Mouse (Mus musculus): ENCODE data around the gene Cdip1. TPM values are rescaled to one million over a fixed set of nuclear protein-coding genes. Genes with fewer than 3 reads are reported as not detected.
A peak's percentile ranks its signal among the peaks of the same experiment; 100 is the strongest.
"Not testable (repeated sequence)": the region's sequence is repeated elsewhere in the genome, so short reads cannot be mapped to it uniquely, and the experiment has no call there.

Gene Cdip1
- polyA plus RNA-seq (2015; fragmentation: Nextera tagmentation; extraction: Ambion mirVana) = 20.9 and 24.5 TPM in 2 replicates

GRCm38 (mm10) chr16:4789810-4790559 is at the start of gene Cdip1:
Cdip1 (minus strand) TSS chr16:4790292.
- WGBS (ENCODE audit: insufficient replicate concordance) = under 1% methylated on average over 51 of the region's 51 CpGs

GRCm38 (mm10) chr16:4839552-4839951 is 49.5 kb upstream of the Cdip1 start:
- no peak overlapping the region for H3K4me3 ChIP-seq (replicated peaks)

More at GRCm38 (mm10) chr16:4789810-4790559, at the start of gene Cdip1:
- peaks cover 27% of the 10 kb centered on the region for H3K4me1 ChIP-seq (replicated peaks)
- no peaks in the 10 kb centered on the region for H3K36me3 ChIP-seq (replicated peaks)
- peak; percentile 96 for ATAC-seq (ENCODE audit: insufficient read depth)
- no peaks in the 10 kb centered on the region for H3K27me3 ChIP-seq
- peak within 1 kb of the TSS; percentile 84 for H3K4me3 ChIP-seq (replicated peaks)
- H3K27ac ChIP-seq (replicated peaks) = peak within 1 kb of the TSS; percentile 83
- H3K9me3 ChIP-seq (replicated peaks) = no peaks in the 10 kb centered on the region
- H3K4me2 ChIP-seq = peak within 1 kb of the TSS; percentile 95
- peak within 1 kb of the TSS; percentile 75 for H3K9ac ChIP-seq

GRCm38 (mm10) chr16:4837631-4838030 is 47.5 kb upstream of the Cdip1 start:
- no peak overlapping the region for H3K4me2 ChIP-seq
- H3K27me3 ChIP-seq = no peaks in the 10 kb centered on the region
- no peaks in the 10 kb centered on the region for H3K4me1 ChIP-seq (replicated peaks)
- 63% methylated on average over 3 of the region's 3 CpGs for WGBS (ENCODE audit: insufficient replicate concordance)
- H3K27ac ChIP-seq (replicated peaks) = no peak overlapping the region
- no peak overlapping the region for H3K9ac ChIP-seq
- ATAC-seq (ENCODE audit: insufficient read depth) = no peak
- H3K9me3 ChIP-seq (replicated peaks) = no peaks in the 10 kb centered on the region
- H3K4me3 ChIP-seq (replicated peaks) = no peak overlapping the region
- no peaks in the 10 kb centered on the region for H3K36me3 ChIP-seq (replicated peaks)

More at GRCm38 (mm10) chr16:4839552-4839951, 49.5 kb upstream of the Cdip1 start:
- H3K27ac ChIP-seq (replicated peaks) = no peak overlapping the region
- 38% methylated on average over 3 of the region's 3 CpGs for WGBS (ENCODE audit: insufficient replicate concordance)
- H3K9ac ChIP-seq = no peak overlapping the region
- no peaks in the 10 kb centered on the region for H3K9me3 ChIP-seq (replicated peaks)
- H3K4me1 ChIP-seq (replicated peaks) = no peaks in the 10 kb centered on the region
- no peak for ATAC-seq (ENCODE audit: insufficient read depth)
- no peaks in the 10 kb centered on the region for H3K27me3 ChIP-seq
- no peak overlapping the region for H3K4me2 ChIP-seq
- H3K36me3 ChIP-seq (replicated peaks) = no peaks in the 10 kb centered on the region

GRCm38 (mm10) chr16:4835191-4835590 is 45.1 kb upstream of the Cdip1 start, which contains the start of gene 4930562C15Rik:
4930562C15Rik (plus strand) TSS chr16:4835416.
- Histone ChIP-seq H3K36me3 (replicated peaks) (no peaks in the 10 kb centered on the region), H3K4me1 (replicated peaks) (peaks cover 13% of the 10 kb centered on the region), H3K4me2 (no peak within 1 kb of the TSS), H3K9ac (no peak within 1 kb of the TSS), H3K9me3 (replicated peaks) (no peaks in the 10 kb centered on the region), H3K27ac (replicated peaks) (no peak within 1 kb of the TSS), H3K4me3 (replicated peaks) (no peak within 1 kb of the TSS), H3K27me3 (no peaks in the 10 kb centered on the region)
- no peak for ATAC-seq (ENCODE audit: insufficient read depth)
- WGBS (ENCODE audit: insufficient replicate concordance) = 69% methylated on average over 3 of the region's 3 CpGs

- Histone ChIP-seq H3K4me1 (replicated peaks) (peaks cover 16% of the 10 kb centered on the region), H3K9me3 (replicated peaks) (no peaks in the 10 kb centered on the region), H3K27ac (replicated peaks) (no peak overlapping the region), H3K36me3 (replicated peaks) (no peaks in the 10 kb centered on the region), H3K4me2 (no peak overlapping the region), H3K4me3 (replicated peaks) (no peak overlapping the region), H3K27me3 (no peaks in the 10 kb centered on the region), H3K9ac (no peak overlapping the region)
- no peak for ATAC-seq (ENCODE audit: insufficient read depth)
- WGBS (ENCODE audit: insufficient replicate concordance) = 51% methylated on average over 2 of the region's 2 CpGs
Measured at GRCm38 (mm10) chr16:4833858-4834257, 43.8 kb upstream of the Cdip1 start.

GRCm38 (mm10) chr16:4831650-4832419 is 41.7 kb upstream of the Cdip1 start:
- no peak overlapping the region for H3K27ac ChIP-seq (replicated peaks)
- H3K27me3 ChIP-seq = no peaks in the 10 kb centered on the region
- H3K36me3 ChIP-seq (replicated peaks) = no peaks in the 10 kb centered on the region
- H3K4me1 ChIP-seq (replicated peaks) = peaks cover 19% of the 10 kb centered on the region
- H3K9ac ChIP-seq = no peak overlapping the region
- peak; percentile 52 for ATAC-seq (ENCODE audit: insufficient read depth)
- no peak overlapping the region for H3K4me3 ChIP-seq (replicated peaks)
- 41% methylated on average over 15 of the region's 15 CpGs for WGBS (ENCODE audit: insufficient replicate concordance)
- H3K9me3 ChIP-seq (replicated peaks) = no peaks in the 10 kb centered on the region
- H3K4me2 ChIP-seq = peak overlapping the region; percentile 19; the same call in 1 of the 2 replicates

- H3K4me3 ChIP-seq (replicated peaks) = no peak overlapping the region
- H3K4me1 ChIP-seq (replicated peaks) = peaks cover 19% of the 10 kb centered on the region
- no peaks in the 10 kb centered on the region for H3K9me3 ChIP-seq (replicated peaks)
- no peak overlapping the region for H3K9ac ChIP-seq
- H3K36me3 ChIP-seq (replicated peaks) = no peaks in the 10 kb centered on the region
- no peak overlapping the region for H3K4me2 ChIP-seq
- WGBS (ENCODE audit: insufficient replicate concordance) = 58% methylated on average over 6 of the region's 6 CpGs
- peak; percentile 67 for ATAC-seq (ENCODE audit: insufficient read depth)
- peak overlapping the region; percentile 42; the same call in 1 of the 2 replicates for H3K27ac ChIP-seq (replicated peaks)
- H3K27me3 ChIP-seq = no peaks in the 10 kb centered on the region
Measured at GRCm38 (mm10) chr16:4829271-4829900, 39.3 kb upstream of the Cdip1 start.

GRCm38 (mm10) chr16:4827639-4828038 is 37.5 kb upstream of the Cdip1 start:
- H3K9me3 ChIP-seq (replicated peaks) = no peaks in the 10 kb centered on the region
- no peak for ATAC-seq (ENCODE audit: insufficient read depth)
- no peaks in the 10 kb centered on the region for H3K27me3 ChIP-seq
- no peak overlapping the region for H3K9ac ChIP-seq
- H3K4me2 ChIP-seq = no peak overlapping the region
- no peaks in the 10 kb centered on the region for H3K36me3 ChIP-seq (replicated peaks)
- WGBS (ENCODE audit: insufficient replicate concordance) = 75% methylated on average over 5 of the region's 5 CpGs
- H3K4me3 ChIP-seq (replicated peaks) = no peak overlapping the region
- H3K27ac ChIP-seq (replicated peaks) = no peak overlapping the region
- peaks cover 19% of the 10 kb centered on the region for H3K4me1 ChIP-seq (replicated peaks)

- not testable (repeated sequence) for H3K9me3 ChIP-seq (replicated peaks); H3K4me2 ChIP-seq; H3K27ac ChIP-seq (replicated peaks); H3K4me1 ChIP-seq (replicated peaks); ATAC-seq (ENCODE audit: insufficient read depth); H3K27me3 ChIP-seq; H3K36me3 ChIP-seq (replicated peaks); H3K9ac ChIP-seq; H3K4me3 ChIP-seq (replicated peaks)
- 68% methylated on average over 5 of the region's 5 CpGs for WGBS (ENCODE audit: insufficient replicate concordance)
Measured at GRCm38 (mm10) chr16:4824466-4824865, 34.4 kb upstream of the Cdip1 start.

- Histone ChIP-seq H3K9ac (no peak overlapping the region), H3K4me2 (no peak overlapping the region), H3K27ac (replicated peaks) (no peak overlapping the region), H3K36me3 (replicated peaks) (no peaks in the 10 kb centered on the region), H3K4me1 (replicated peaks) (no peaks in the 10 kb centered on the region), H3K4me3 (replicated peaks) (no peak overlapping the region), H3K9me3 (replicated peaks) (peaks cover 4% of the 10 kb centered on the region; the same call in 1 of the 2 replicates), H3K27me3 (no peaks in the 10 kb centered on the region)
- ATAC-seq (ENCODE audit: insufficient read depth) = no peak
- WGBS (ENCODE audit: insufficient replicate concordance) = 77% methylated on average over 3 of the region's 3 CpGs
Measured at GRCm38 (mm10) chr16:4818349-4818748, 28.3 kb upstream of the Cdip1 start.

GRCm38 (mm10) chr16:4796631-4797030 is 6.5 kb upstream of the Cdip1 start:
- no peak overlapping the region for H3K4me3 ChIP-seq (replicated peaks)
- H3K4me1 ChIP-seq (replicated peaks) = no peaks in the 10 kb centered on the region
- H3K36me3 ChIP-seq (replicated peaks) = no peaks in the 10 kb centered on the region
- H3K27ac ChIP-seq (replicated peaks) = no peak overlapping the region
- H3K9ac ChIP-seq = no peak overlapping the region
- no peak overlapping the region for H3K4me2 ChIP-seq
- no peak for ATAC-seq (ENCODE audit: insufficient read depth)
- no peaks in the 10 kb centered on the region for H3K9me3 ChIP-seq (replicated peaks)
- WGBS (ENCODE audit: insufficient replicate concordance) = 59% methylated on average over 4 of the region's 4 CpGs
- no peaks in the 10 kb centered on the region for H3K27me3 ChIP-seq

All from liver, embryonic 15.5 days (tissue).